ENCODE assay signal across 8 mouse cellular contexts in the genomic region with DNA sequence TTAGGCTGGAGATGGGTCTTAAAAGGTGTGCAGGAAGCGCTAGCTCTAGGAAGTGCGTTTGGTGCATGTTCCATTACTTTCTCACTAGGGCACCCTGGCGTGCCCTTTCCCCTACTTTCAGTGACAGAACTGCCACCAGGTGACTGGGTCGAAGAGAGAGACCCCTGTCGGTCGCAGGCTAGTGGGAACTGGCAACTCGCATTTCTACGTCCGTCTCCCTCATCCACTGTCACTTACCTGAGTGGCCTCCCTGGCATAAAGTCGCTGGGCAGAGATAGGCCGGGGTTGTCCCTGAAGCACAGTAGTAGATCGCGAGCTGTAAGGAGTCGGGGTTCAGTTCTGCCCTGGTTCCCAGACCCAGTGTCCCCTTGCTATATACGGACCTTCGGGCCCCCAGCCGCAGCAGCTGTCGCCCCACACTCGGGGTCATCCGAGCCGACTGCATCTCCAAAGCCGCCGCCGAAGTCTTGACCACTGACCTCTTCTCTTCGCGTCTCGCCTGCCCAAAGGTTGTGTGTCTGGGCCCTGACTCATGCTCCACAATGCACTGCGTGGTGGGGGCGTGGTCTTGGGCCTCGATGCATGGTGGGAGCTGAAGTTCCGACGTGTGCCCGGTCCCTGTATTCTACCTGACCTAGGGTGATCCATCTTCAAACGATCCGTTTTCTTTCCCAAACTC. TPM values are rescaled to one million over a fixed set of nuclear protein-coding genes. Genes with fewer than 3 reads are reported as not detected.
DNase-seq lines count a peak whose midpoint lies in the region; ATAC-seq lines count a peak whose summit lies in the region.

TSS of gene Acadvl (minus strand) at position 532 of the 679 bp plus-strand sequence.

- ATAC-seq in hindbrain, embryonic 14.5 days (ENCODE audit: low FRiP score): peak; percentile 78; the same call in 1 of the 2 replicates

- peak within 1 kb of the TSS; percentile 75 for H3K4me2 ChIP-seq in hindbrain, embryonic 14.5 days (replicated peaks)

- H3K36me3 ChIP-seq in hindbrain, embryonic 14.5 days (replicated peaks; ENCODE audit: control insufficient read depth, insufficient read depth): peaks cover 40% of the 10 kb centered on the region
- peaks cover 34% of the 10 kb centered on the region for H3K36me3 ChIP-seq in macrophage (ENCODE audit: inconsistent target)

- H3K79me2 ChIP-seq in macrophage (ENCODE audit: inconsistent target): peaks cover 10% of the 10 kb centered on the region; the same call in 1 of the 2 replicates

- H3K27ac ChIP-seq in hindbrain, embryonic 14.5 days: peak within 1 kb of the TSS; percentile 66
- H3K27ac ChIP-seq in macrophage: peak within 1 kb of the TSS; percentile 22; the same call in 1 of the 2 replicates

- no peaks in the 10 kb centered on the region for H3K9me3 ChIP-seq in hindbrain, embryonic 14.5 days (ENCODE audit: control insufficient read depth, low read length)

- peak within 1 kb of the TSS; percentile 72 for H3K9ac ChIP-seq in hindbrain, embryonic 14.5 days

- 1% methylated on average over 35 of the region's 35 CpGs for WGBS in hindbrain, embryonic 14.5 days
- under 1% methylated on average over 35 of the region's 35 CpGs for WGBS in macrophage (ENCODE audit: missing documents)

- peak within 1 kb of the TSS; percentile 50 for H3K4me3 ChIP-seq in hindbrain, embryonic 14.5 days (replicated peaks; ENCODE audit: low read length)
- H3K4me3 ChIP-seq in macrophage (ENCODE audit: inconsistent target): peak within 1 kb of the TSS; percentile 56

- DNase-seq in T-cell, adult 2 months (ENCODE audit: low spot score): peak; percentile 72
- DNase-seq in cerebellum, postnatal 25 days: peak; percentile 91 to 94
- peak; percentile 85 to 88 for DNase-seq in frontal cortex, postnatal 36 days (ENCODE audit: low spot score in 2 of 2)
- DNase-seq in hindbrain, embryonic 14.5 days (ENCODE audit: low spot score): peak; percentile 84
- DNase-seq in left cerebral cortex, adult 18-20 months (ENCODE audit: low spot score in 2 of 2): peak; percentile 83 to 90
- peak; percentile 71 for DNase-seq in retina, postnatal 7 days (ENCODE audit: low read depth, low spot score)
- DNase-seq in urinary bladder, adult 18-20 months (ENCODE audit: low spot score in 2 of 2): peak; percentile 88 to 89

- H3K27me3 ChIP-seq in hindbrain, embryonic 14.5 days (ENCODE audit: control insufficient read depth, insufficient read depth, low read length): no peaks in the 10 kb centered on the region

- peaks cover 31% of the 10 kb centered on the region for H3K4me1 ChIP-seq in hindbrain, embryonic 14.5 days (replicated peaks; ENCODE audit: control insufficient read depth, insufficient read depth, low read length)

RNA-seq across cellular contexts. Expression of gene Acadvl, which starts in this region (rescaled TPM):
- polyA plus RNA-seq in hindbrain, embryonic 14.5 days (2014; fragmentation: Nextera tagmentation; extraction: Ambion mirVana): 49.9 and 56.1 TPM in 2 replicates
- 10 to 100 TPM; 55.6 to 57.9 TPM for total RNA-seq in left cerebral cortex, adult 18-20 months (2021)
- 10 to 100 TPM; 20.7 to 93.3 (median 43.6) TPM for total RNA-seq in macrophage (2018; cell fraction: chromatin; rRNA removed)
- total RNA-seq in macrophage (2018; cell fraction: cytosol; rRNA removed): 10 to 100 TPM; 23.4 to 38.3 (median 32.4) TPM
- total RNA-seq in macrophage (2018; cell fraction: nucleus; rRNA removed): 10 to 100 TPM; 11.5 to 41.3 (median 23.5) TPM
- 31.8 to 39.7 TPM (median 37.2 TPM) in 3 replicates for polyA plus RNA-seq in macrophage (2018)

Comparison
In these comparisons a context has a peak if more than half of its experiments do, and no peak if none do; other contexts are left out.
1. Peak in every context shown above with its lines: DNase-seq, ATAC-seq, H3K4me3 ChIP-seq and H3K27ac ChIP-seq.